Mouse (Mus musculus) brown adipose tissue, adult 24 weeks (tissue): ENCODE data around the gene Rxra. TPM values are rescaled to one million over a fixed set of nuclear protein-coding genes. Genes with fewer than 3 reads are reported as not detected.

Source experiments
- H3K27ac ChIP-seq: fragments of 200-500 bp; replicated peaks from 2 replicates; pipeline ENCODE4 v1.5.1; 2012; ENCODE audit warnings: low read depth, mild to moderate bottlenecking, low read length
- H3K4me1 ChIP-seq: fragments of 200-500 bp; 2 replicates; pipeline ENCODE4 v1.6.1; 2012; ENCODE audit warnings: low read length, mixed read lengths; ENCODE audit not compliant: control insufficient read depth, insufficient read depth, insufficient read length
- H3K4me3 ChIP-seq: fragments of 200-500 bp; 2 replicates; pipeline ENCODE4 v1.5.1; 2012; ENCODE audit warnings: low read depth, mild to moderate bottlenecking, low read length, moderate library complexity; ENCODE audit not compliant: insufficient read depth
- polyA plus RNA-seq: library from polyadenylated mRNA; stranded (reverse); fragments of >200 nt; gene quantifications from 2 replicates; pipeline ENCODE4 v1.2.4, GENCODE M21; 2012; ENCODE audit not compliant: missing spikeins, insufficient read depth, insufficient read length

Gene Rxra
- polyA plus RNA-seq, 1 experiment = 24.1 TPM

- Histone ChIP-seq H3K27ac (no peak overlapping the region), H3K4me3 (no peak overlapping the region), H3K4me1 (peaks cover 4% of the 10 kb centered on the region)
Observed at GRCm38 (mm10) chr2:27801041-27801440, 124.8 kb downstream of the Rxra start.

DNA sequence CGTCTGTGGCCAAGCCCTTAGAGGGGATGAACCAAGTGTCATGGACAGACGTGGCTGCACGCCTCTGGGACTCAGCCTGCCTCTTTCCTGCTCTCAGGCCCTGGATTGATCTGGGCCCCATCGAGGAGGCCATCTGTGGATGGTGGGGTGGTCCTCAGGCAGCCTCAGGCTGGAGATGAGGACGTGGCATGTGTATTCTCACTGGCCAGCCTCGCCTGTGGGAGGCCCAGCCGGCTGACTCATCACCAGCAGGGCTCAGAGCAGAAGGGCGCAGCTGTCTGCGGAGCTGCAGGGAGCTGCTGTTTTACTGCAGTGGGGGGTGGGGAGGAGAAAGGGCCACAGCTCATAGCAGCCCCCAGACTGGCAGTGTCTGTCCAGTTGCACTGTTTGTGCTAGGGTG lies 126.3 kb downstream of the Rxra start:
- Histone ChIP-seq H3K4me3 (no peak overlapping the region), H3K4me1 (peaks cover 4% of the 10 kb centered on the region), H3K27ac (no peak overlapping the region)

GRCm38 (mm10) chr2:27806691-27807090 lies 130.5 kb downstream of the Rxra start:
- H3K4me1 ChIP-seq = no peaks in the 10 kb centered on the region
- H3K4me3 ChIP-seq = no peak overlapping the region
- no peak overlapping the region for H3K27ac ChIP-seq

DNA sequence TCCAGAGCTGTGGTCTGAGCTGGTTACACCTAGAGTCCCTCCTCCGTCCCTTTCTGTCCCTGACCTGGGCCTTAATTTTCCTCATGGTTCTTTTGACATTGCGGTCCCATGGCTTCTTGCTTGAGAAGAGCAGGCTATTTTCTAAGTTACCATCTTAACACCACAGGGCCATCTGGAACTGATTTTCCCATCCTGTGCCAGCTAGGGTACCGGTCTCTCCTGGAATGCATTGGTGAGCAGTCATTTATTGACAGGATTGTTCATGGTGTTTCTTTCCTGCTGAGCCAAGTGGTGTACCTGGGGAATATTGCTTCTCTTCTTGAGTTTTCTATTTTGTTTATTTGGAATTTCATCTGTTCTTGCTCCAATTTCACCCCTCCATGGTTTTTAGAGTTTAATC lies 131.4 kb downstream of the Rxra start:
- H3K4me3 ChIP-seq = no peak overlapping the region
- H3K27ac ChIP-seq = no peak overlapping the region
- no peaks in the 10 kb centered on the region for H3K4me1 ChIP-seq

- Histone ChIP-seq H3K27ac (no peak overlapping the region), H3K4me3 (no peak overlapping the region), H3K4me1 (no peaks in the 10 kb centered on the region)
Observed at GRCm38 (mm10) chr2:27809897-27810296, 133.7 kb downstream of the Rxra start.

Other genes starting within 250 kb of the Rxra start
- gene Vav2, start 249.4 kb upstream of the Rxra start, polyA plus RNA-seq = 6.6 and 8.0 TPM in 2 replicates
- gene Brd3os, start 234.1 kb upstream of the Rxra start, polyA plus RNA-seq = 0.79 TPM in 1 of 2 replicates, not detected in the other
- gene Brd3, start 168.8 kb upstream of the Rxra start, polyA plus RNA-seq = 18.2 and 19.3 TPM in 2 replicates
- 10.2 and 14.6 TPM in 2 replicates for gene Wdr5, start 161.3 kb upstream of the Rxra start, polyA plus RNA-seq
- 10.2 and 12.4 TPM in 2 replicates for gene Col5a1, start 210.0 kb downstream of the Rxra start, polyA plus RNA-seq